Mouse (Mus musculus): ENCODE results near the gene Rabl3. TPM values are rescaled to one million over a fixed set of nuclear protein-coding genes. Genes with fewer than 3 reads are reported as not detected.

The Rabl3 gene
- polyA plus RNA-seq (2017; shearing (Covaris generic)), result 10 to 100 TPM; 12.6 to 14.2 (median 13.2) TPM

GRCm38 (mm10) chr16:37539611-37540580 is at the start of gene Rabl3, which contains the start of gene Gtf2e1:
TSS of gene Rabl3 (plus strand) at chr16:37539885.
TSS of gene Gtf2e1 (minus strand) at chr16:37539789.
- peak; percentile 99 for ATAC-seq

- no peak for ATAC-seq
Measured at GRCm38 (mm10) chr16:37495017-37495416, 44.7 kb upstream of the Rabl3 start.

GRCm38 (mm10) chr16:37498581-37498980 is 41.1 kb upstream of the Rabl3 start:
- no peak for ATAC-seq

- no peak for ATAC-seq
Measured at GRCm38 (mm10) chr16:37504517-37504916, 35.2 kb upstream of the Rabl3 start.

GRCm38 (mm10) chr16:37506751-37507150 is 32.9 kb upstream of the Rabl3 start:
- no peak for ATAC-seq

- ATAC-seq, result no peak
Measured at GRCm38 (mm10) chr16:37511489-37511888, 28.2 kb upstream of the Rabl3 start.

GRCm38 (mm10) chr16:37514644-37515043 is 25.0 kb upstream of the Rabl3 start:
- no peak for ATAC-seq

- ATAC-seq, result no peak
Measured at GRCm38 (mm10) chr16:37516376-37516993, 23.2 kb upstream of the Rabl3 start.

- ATAC-seq, result no peak
Measured at GRCm38 (mm10) chr16:37517596-37518211, 22.0 kb upstream of the Rabl3 start.

- ATAC-seq, result no peak
Measured at GRCm38 (mm10) chr16:37518662-37519061, 21.0 kb upstream of the Rabl3 start.

- no peak for ATAC-seq
Measured at GRCm38 (mm10) chr16:37519721-37520120, 20.0 kb upstream of the Rabl3 start.

- ATAC-seq, result no peak
Measured at GRCm38 (mm10) chr16:37520190-37521040, 19.3 kb upstream of the Rabl3 start.

- no peak for ATAC-seq
Measured at GRCm38 (mm10) chr16:37522100-37522697, 17.5 kb upstream of the Rabl3 start.

- ATAC-seq, result no peak
Measured at GRCm38 (mm10) chr16:37525121-37525520, 14.6 kb upstream of the Rabl3 start.

- no peak for ATAC-seq
Measured at GRCm38 (mm10) chr16:37526688-37527223, 12.9 kb upstream of the Rabl3 start.

- ATAC-seq, result no peak
Measured at GRCm38 (mm10) chr16:37530170-37530569, 9.5 kb upstream of the Rabl3 start.

GRCm38 (mm10) chr16:37532046-37532445 is 7.6 kb upstream of the Rabl3 start:
- no peak for ATAC-seq

GRCm38 (mm10) chr16:37533369-37534068 is 6.2 kb upstream of the Rabl3 start:
- ATAC-seq, result no peak

- ATAC-seq, result peak; percentile 18
Measured at GRCm38 (mm10) chr16:37539240-37539610, 460 bp upstream of the Rabl3 start.

- no peak for ATAC-seq
Measured at GRCm38 (mm10) chr16:37540776-37541175, 1.1 kb downstream of the Rabl3 start.

- no peak for ATAC-seq
Measured at GRCm38 (mm10) chr16:37546312-37546711, 6.6 kb downstream of the Rabl3 start.

Measured in inflammation-experienced regulatory T-cells, adult 6 months (primary cell).